Mouse (Mus musculus): ENCODE data around the gene Zfp3. TPM values are rescaled to one million over a fixed set of nuclear protein-coding genes. Genes with fewer than 3 reads are reported as not detected.
A peak's percentile ranks its signal among the peaks of the same experiment; 100 is the strongest.

Zfp3 gene
- polyA plus RNA-seq, 2 experiments = 0.64 to 0.85 TPM

GRCm38 (mm10) chr11:70815498-70816078 lies 51.6 kb downstream of the Zfp3 start:
- TF ChIP-seq CTCF (IDR thresholded peaks at IDR 0.05; ENCODE audit: low read depth) = peak; percentile 84
- TF ChIP-seq EP300 (IDR thresholded peaks at IDR 0.05; ENCODE audit: low read depth) = no peak
- H3K27ac ChIP-seq = no peak overlapping the region
- no peaks in the 10 kb centered on the region for H3K27me3 ChIP-seq (ENCODE audit: control insufficient read depth, insufficient read depth, low read length)
- WGBS (ENCODE audit: insufficient replicate concordance) = 17% methylated on average over 6 of the region's 6 CpGs
- H3K36me3 ChIP-seq (replicated peaks; ENCODE audit: control insufficient read depth, insufficient read depth, low read depth) = no peaks in the 10 kb centered on the region
- no peak overlapping the region for H3K9ac ChIP-seq (replicated peaks)
- no peak overlapping the region for H3K4me2 ChIP-seq (ENCODE audit: low read depth)
- H3K9me3 ChIP-seq (ENCODE audit: control insufficient read depth, low read length) = no peaks in the 10 kb centered on the region
- no peak for ATAC-seq (ENCODE audit: insufficient read depth)
- H3K4me1 ChIP-seq (replicated peaks; ENCODE audit: control insufficient read depth in 2 of 2, insufficient read depth in 2 of 2, low read length in 1 of 2) = no peaks in the 10 kb centered on the region
- DNase-seq (ENCODE audit: low read depth in 3 of 3, low spot score in 3 of 3) = peak; percentile 38 to 50 (median 41)
- H3K4me3 ChIP-seq (ENCODE audit: insufficient read depth in 1 of 2, low read depth in 2 of 2, low read length in 2 of 2) = no peak overlapping the region

GRCm38 (mm10) chr11:70816770-70817169 lies 52.8 kb downstream of the Zfp3 start:
- 46% methylated on average over 4 of the region's 4 CpGs for WGBS (ENCODE audit: insufficient replicate concordance)
- Histone ChIP-seq H3K4me3 (ENCODE audit: insufficient read depth in 1 of 2, low read depth in 2 of 2, low read length in 2 of 2) (no peak overlapping the region), H3K36me3 (replicated peaks; ENCODE audit: control insufficient read depth, insufficient read depth, low read depth) (no peaks in the 10 kb centered on the region), H3K4me1 (replicated peaks; ENCODE audit: control insufficient read depth in 2 of 2, insufficient read depth in 2 of 2, low read length in 1 of 2) (no peaks in the 10 kb centered on the region; a peak in 1 of 4 replicates), H3K9ac (replicated peaks) (no peak overlapping the region), H3K4me2 (ENCODE audit: low read depth) (no peak overlapping the region), H3K9me3 (ENCODE audit: control insufficient read depth, low read length) (no peaks in the 10 kb centered on the region), H3K27me3 (ENCODE audit: control insufficient read depth, insufficient read depth, low read length) (no peaks in the 10 kb centered on the region), H3K27ac (no peak overlapping the region)
- no peak for DNase-seq (ENCODE audit: low read depth in 3 of 3, low spot score in 3 of 3)
- TF ChIP-seq CTCF (IDR thresholded peaks at IDR 0.05; ENCODE audit: low read depth) = no peak
- no peak for TF ChIP-seq EP300 (IDR thresholded peaks at IDR 0.05; ENCODE audit: low read depth)
- no peak for ATAC-seq (ENCODE audit: insufficient read depth)

DNA sequence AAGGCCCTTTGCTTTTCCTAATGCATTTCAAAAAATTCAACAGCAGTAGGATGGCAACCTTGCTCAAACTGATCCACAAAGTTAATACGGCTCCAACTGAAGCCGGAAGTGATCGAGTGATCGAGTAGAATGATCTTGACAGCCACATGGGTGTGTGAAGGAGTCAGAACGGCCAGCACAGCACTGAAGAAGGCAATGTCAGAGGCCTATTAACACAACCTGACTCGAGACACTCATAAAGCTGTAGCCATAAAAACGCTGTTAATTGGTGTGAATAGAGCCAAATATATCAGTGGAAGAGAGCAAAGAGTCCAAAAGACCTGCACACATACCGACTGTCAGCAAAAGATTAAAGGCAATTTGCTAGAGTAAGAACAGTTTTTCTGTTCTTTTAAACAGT lies 56.1 kb downstream of the Zfp3 start:
- no peak for ATAC-seq (ENCODE audit: insufficient read depth)

DNA sequence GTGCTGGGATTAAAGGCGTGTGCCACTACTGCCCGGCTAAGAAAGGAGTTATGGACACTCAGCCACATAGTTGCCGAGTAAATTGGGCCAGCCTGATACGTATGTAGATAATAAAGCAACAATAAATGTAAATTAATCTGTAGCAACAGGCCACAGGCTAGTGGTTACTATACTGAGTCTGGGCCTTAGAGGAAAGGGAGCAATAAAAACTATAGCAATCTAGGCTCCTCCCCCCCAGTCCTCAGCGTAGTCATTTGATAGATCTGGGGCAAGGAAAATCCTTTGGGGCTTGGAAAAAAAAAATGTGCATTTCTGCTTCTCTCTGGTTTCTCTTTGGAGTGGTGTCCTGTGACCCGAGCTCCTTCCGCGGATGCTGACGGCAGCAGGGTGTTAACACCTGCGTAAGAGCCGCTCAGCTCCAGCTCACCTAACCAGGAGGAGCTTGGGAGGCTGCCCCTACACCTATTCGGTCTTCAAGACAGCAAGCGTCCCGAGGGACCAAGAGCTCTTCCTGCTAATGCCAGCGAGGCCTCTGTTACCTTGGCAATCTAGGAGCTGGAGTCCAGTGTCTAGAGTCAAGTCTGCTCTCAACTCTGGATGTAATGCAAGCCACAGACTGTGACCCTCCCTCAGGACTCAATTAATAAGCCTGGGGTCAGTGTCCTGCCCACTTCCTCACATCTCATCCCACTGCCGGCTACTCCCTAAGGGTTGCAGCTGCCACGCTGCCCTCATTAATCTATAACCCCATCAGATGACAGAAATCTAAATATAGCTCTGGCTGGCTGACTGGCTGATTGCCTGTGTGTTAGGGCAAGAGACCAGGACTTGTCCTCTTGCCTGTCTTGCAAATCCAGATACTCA lies 58.0 kb downstream of the Zfp3 start:
- DNase-seq (ENCODE audit: low read depth in 3 of 3, low spot score in 3 of 3) = no peak
- 0 out of 2 replicates have a peak, but pooled peaks have one; percentile 23 for ATAC-seq (ENCODE audit: insufficient read depth)
- H3K4me1 ChIP-seq (replicated peaks; ENCODE audit: control insufficient read depth in 2 of 2, insufficient read depth in 2 of 2, low read length in 1 of 2) = no peaks in the 10 kb centered on the region; a peak in 1 of 4 replicates
- no peaks in the 10 kb centered on the region for H3K9me3 ChIP-seq (ENCODE audit: control insufficient read depth, low read length)
- H3K27me3 ChIP-seq (ENCODE audit: control insufficient read depth, insufficient read depth, low read length) = no peaks in the 10 kb centered on the region
- H3K9ac ChIP-seq (replicated peaks) = no peak overlapping the region
- WGBS (ENCODE audit: insufficient replicate concordance) = 44% methylated on average over 17 of the region's 17 CpGs
- no peak overlapping the region for H3K4me2 ChIP-seq (ENCODE audit: low read depth)
- no peaks in the 10 kb centered on the region for H3K36me3 ChIP-seq (replicated peaks; ENCODE audit: control insufficient read depth, insufficient read depth, low read depth)
- no peak overlapping the region for H3K4me3 ChIP-seq (ENCODE audit: insufficient read depth in 1 of 2, low read depth in 2 of 2, low read length in 2 of 2)
- TF ChIP-seq CTCF (IDR thresholded peaks at IDR 0.05; ENCODE audit: low read depth) = no peak
- TF ChIP-seq EP300 (IDR thresholded peaks at IDR 0.05; ENCODE audit: low read depth) = no peak
- no peak overlapping the region for H3K27ac ChIP-seq

More for the DNA sequence above, 56.1 kb downstream of the Zfp3 start:
- Histone ChIP-seq H3K4me1 (replicated peaks; ENCODE audit: control insufficient read depth in 2 of 2, insufficient read depth in 2 of 2, low read length in 1 of 2) (no peaks in the 10 kb centered on the region; a peak in 1 of 4 replicates), H3K4me2 (ENCODE audit: low read depth) (no peak overlapping the region), H3K27ac (no peak overlapping the region), H3K36me3 (replicated peaks; ENCODE audit: control insufficient read depth, insufficient read depth, low read depth) (no peaks in the 10 kb centered on the region), H3K4me3 (ENCODE audit: insufficient read depth in 1 of 2, low read depth in 2 of 2, low read length in 2 of 2) (no peak overlapping the region), H3K9me3 (ENCODE audit: control insufficient read depth, low read length) (no peaks in the 10 kb centered on the region), H3K9ac (replicated peaks) (no peak overlapping the region), H3K27me3 (ENCODE audit: control insufficient read depth, insufficient read depth, low read length) (no peaks in the 10 kb centered on the region)
- no peak for DNase-seq (ENCODE audit: low read depth in 3 of 3, low spot score in 3 of 3)
- TF ChIP-seq EP300 (IDR thresholded peaks at IDR 0.05; ENCODE audit: low read depth) (no peak), CTCF (IDR thresholded peaks at IDR 0.05; ENCODE audit: low read depth) (no peak)
- WGBS (ENCODE audit: insufficient replicate concordance) = 55% methylated on average over 8 of the region's 8 CpGs

Small RNAs within 50 kb of the gene (microRNA-seq; reads per million reads assigned to microRNA genes)
- gene Gm22760 = not detected

Other genes starting within 250 kb of the Zfp3 start
- gene Vmo1, start 249.6 kb upstream of the Zfp3 start, polyA plus RNA-seq (2012; rRNA removed) = 0.23 TPM in 1 of 2 replicates, not detected in the other
- 0.21 and 0.51 TPM in 2 replicates for gene Vmo1, start 249.6 kb upstream of the Zfp3 start, polyA plus RNA-seq (2014; fragmentation: Nextera tagmentation; extraction: Ambion mirVana)
- 11.2 and 15.7 TPM in 2 replicates for gene Gltpd2, start 245.0 kb upstream of the Zfp3 start, polyA plus RNA-seq (2012; rRNA removed)
- gene Gltpd2, start 245.0 kb upstream of the Zfp3 start, polyA plus RNA-seq (2014; fragmentation: Nextera tagmentation; extraction: Ambion mirVana) = 18.4 and 20.3 TPM in 2 replicates
- gene Psmb6, start 238.8 kb upstream of the Zfp3 start, polyA plus RNA-seq (2012; rRNA removed) = 155 and 171 TPM in 2 replicates
- 345 and 363 TPM in 2 replicates for gene Psmb6, start 238.8 kb upstream of the Zfp3 start, polyA plus RNA-seq (2014; fragmentation: Nextera tagmentation; extraction: Ambion mirVana)
- not detected in 2 replicates for gene Gm40193, start 231.3 kb upstream of the Zfp3 start, polyA plus RNA-seq (2012; rRNA removed)
- gene Gm40193, start 231.3 kb upstream of the Zfp3 start, polyA plus RNA-seq (2014; fragmentation: Nextera tagmentation; extraction: Ambion mirVana) = not detected in 2 replicates
- 1.9 and 2.6 TPM in 2 replicates for gene Pld2, start 224.1 kb upstream of the Zfp3 start, polyA plus RNA-seq (2012; rRNA removed)
- 1.3 and 1.5 TPM in 2 replicates for gene Pld2, start 224.1 kb upstream of the Zfp3 start, polyA plus RNA-seq (2014; fragmentation: Nextera tagmentation; extraction: Ambion mirVana)
- 13.7 and 14.1 TPM in 2 replicates for gene Mink1, start 201.3 kb upstream of the Zfp3 start, polyA plus RNA-seq (2012; rRNA removed)
- gene Mink1, start 201.3 kb upstream of the Zfp3 start, polyA plus RNA-seq (2014; fragmentation: Nextera tagmentation; extraction: Ambion mirVana) = 3.7 and 5.0 TPM in 2 replicates
- not detected in 2 replicates for gene 4930544D05Rik, start 148.4 kb upstream of the Zfp3 start, polyA plus RNA-seq (2012; rRNA removed)
- gene 4930544D05Rik, start 148.4 kb upstream of the Zfp3 start, polyA plus RNA-seq (2014; fragmentation: Nextera tagmentation; extraction: Ambion mirVana) = not detected in 2 replicates
- gene Chrne, start 145.0 kb upstream of the Zfp3 start, polyA plus RNA-seq (2012; rRNA removed) = not detected in 2 replicates
- not detected in 2 replicates for gene Chrne, start 145.0 kb upstream of the Zfp3 start, polyA plus RNA-seq (2014; fragmentation: Nextera tagmentation; extraction: Ambion mirVana)
- gene Gp1ba, start 125.1 kb upstream of the Zfp3 start, polyA plus RNA-seq (2012; rRNA removed) = 4.5 TPM in 2 replicates
- gene Gp1ba, start 125.1 kb upstream of the Zfp3 start, polyA plus RNA-seq (2014; fragmentation: Nextera tagmentation; extraction: Ambion mirVana) = 7.6 and 9.1 TPM in 2 replicates
- gene Rnf167, start 117.0 kb upstream of the Zfp3 start, polyA plus RNA-seq (2012; rRNA removed) = 47.7 and 48.4 TPM in 2 replicates
- gene Rnf167, start 117.0 kb upstream of the Zfp3 start, polyA plus RNA-seq (2014; fragmentation: Nextera tagmentation; extraction: Ambion mirVana) = 56.0 and 66.9 TPM in 2 replicates
- gene Slc25a11, start 116.7 kb upstream of the Zfp3 start, polyA plus RNA-seq (2012; rRNA removed) = 39.0 and 43.9 TPM in 2 replicates
- gene Slc25a11, start 116.7 kb upstream of the Zfp3 start, polyA plus RNA-seq (2014; fragmentation: Nextera tagmentation; extraction: Ambion mirVana) = 60.8 and 67.8 TPM in 2 replicates
- gene Pfn1, start 109.6 kb upstream of the Zfp3 start, polyA plus RNA-seq (2012; rRNA removed) = 421 and 438 TPM in 2 replicates
- gene Pfn1, start 109.6 kb upstream of the Zfp3 start, polyA plus RNA-seq (2014; fragmentation: Nextera tagmentation; extraction: Ambion mirVana) = 957 and 1,007 TPM in 2 replicates
- gene Eno3, start 107.0 kb upstream of the Zfp3 start, polyA plus RNA-seq (2012; rRNA removed) = 3.4 and 3.7 TPM in 2 replicates
- gene Eno3, start 107.0 kb upstream of the Zfp3 start, polyA plus RNA-seq (2014; fragmentation: Nextera tagmentation; extraction: Ambion mirVana) = 3.6 and 3.9 TPM in 2 replicates
- gene Spag7, start 94.8 kb upstream of the Zfp3 start, polyA plus RNA-seq (2012; rRNA removed) = 24.6 and 42.0 TPM in 2 replicates
- gene Spag7, start 94.8 kb upstream of the Zfp3 start, polyA plus RNA-seq (2014; fragmentation: Nextera tagmentation; extraction: Ambion mirVana) = 27.4 and 29.6 TPM in 2 replicates
- gene Camta2, start 76.1 kb upstream of the Zfp3 start, polyA plus RNA-seq (2012; rRNA removed) = 2.7 and 3.1 TPM in 2 replicates
- 2.1 and 2.5 TPM in 2 replicates for gene Camta2, start 76.1 kb upstream of the Zfp3 start, polyA plus RNA-seq (2014; fragmentation: Nextera tagmentation; extraction: Ambion mirVana)
- 0.63 and 1.2 TPM in 2 replicates for gene Inca1, start 64.1 kb upstream of the Zfp3 start, polyA plus RNA-seq (2012; rRNA removed)
- 0.71 and 1.4 TPM in 2 replicates for gene Inca1, start 64.1 kb upstream of the Zfp3 start, polyA plus RNA-seq (2014; fragmentation: Nextera tagmentation; extraction: Ambion mirVana)
- gene Kif1c, start 63.7 kb upstream of the Zfp3 start, polyA plus RNA-seq (2012; rRNA removed) = 4.6 and 5.9 TPM in 2 replicates
- gene Kif1c, start 63.7 kb upstream of the Zfp3 start, polyA plus RNA-seq (2014; fragmentation: Nextera tagmentation; extraction: Ambion mirVana) = 2.2 and 2.9 TPM in 2 replicates
- gene Scimp, start 48.4 kb downstream of the Zfp3 start, polyA plus RNA-seq (2012; rRNA removed) = 0.10 and 0.12 TPM in 2 replicates
- 0.51 and 0.64 TPM in 2 replicates for gene Scimp, start 48.4 kb downstream of the Zfp3 start, polyA plus RNA-seq (2014; fragmentation: Nextera tagmentation; extraction: Ambion mirVana)
- gene Rabep1, start 80.6 kb downstream of the Zfp3 start, polyA plus RNA-seq (2012; rRNA removed) = 2.1 and 3.7 TPM in 2 replicates
- 9.1 and 10.3 TPM in 2 replicates for gene Rabep1, start 80.6 kb downstream of the Zfp3 start, polyA plus RNA-seq (2014; fragmentation: Nextera tagmentation; extraction: Ambion mirVana)
- 26.5 and 41.5 TPM in 2 replicates for gene Nup88, start 205.8 kb downstream of the Zfp3 start, polyA plus RNA-seq (2012; rRNA removed)
- 60.9 and 61.0 TPM in 2 replicates for gene Nup88, start 205.8 kb downstream of the Zfp3 start, polyA plus RNA-seq (2014; fragmentation: Nextera tagmentation; extraction: Ambion mirVana)
- 49.4 and 60.2 TPM in 2 replicates for gene Rpain, start 206.0 kb downstream of the Zfp3 start, polyA plus RNA-seq (2012; rRNA removed)
- gene Rpain, start 206.0 kb downstream of the Zfp3 start, polyA plus RNA-seq (2014; fragmentation: Nextera tagmentation; extraction: Ambion mirVana) = 109 and 113 TPM in 2 replicates
- gene C1qbp, start 218.8 kb downstream of the Zfp3 start, polyA plus RNA-seq (2012; rRNA removed) = 72.4 and 129 TPM in 2 replicates
- 162 and 186 TPM in 2 replicates for gene C1qbp, start 218.8 kb downstream of the Zfp3 start, polyA plus RNA-seq (2014; fragmentation: Nextera tagmentation; extraction: Ambion mirVana)
- 4.4 and 6.2 TPM in 2 replicates for gene Dhx33, start 240.2 kb downstream of the Zfp3 start, polyA plus RNA-seq (2012; rRNA removed)
- gene Dhx33, start 240.2 kb downstream of the Zfp3 start, polyA plus RNA-seq (2014; fragmentation: Nextera tagmentation; extraction: Ambion mirVana) = 4.9 and 5.8 TPM in 2 replicates

All from liver, embryonic 14.5 days (tissue).